Mouse (Mus musculus) lung, adult 2 months (tissue): ENCODE measurements around the gene Fhl2.

Experiments used
- CTCF ChIP-seq: fragments of 200-500 bp; IDR thresholded peaks from 2 replicates; pipeline ENCODE4 v1.5.1; 2011; ENCODE audit warnings: mild to moderate bottlenecking, low read length, control low read depth; ENCODE audit not compliant: insufficient read depth
- POLR2A ChIP-seq: fragments of 200-500 bp; IDR thresholded peaks from 2 replicates; pipeline ENCODE4 v1.6.1; 2011; ENCODE audit warnings: low read depth, mild to moderate bottlenecking, control low read depth, low read length, borderline replicate concordance; ENCODE audit errors: extremely low read depth

- TF ChIP-seq POLR2A (no peak), CTCF (no peak)
These were observed 65.2 kb downstream of the Fhl2 start for GRCm38 (mm10) chr1:43131591-43131990.
